ENCODE assay signal across 8 mouse cellular contexts in genomic region chr2:62646014-62646645, GRCm38 (mm10). TPM values are rescaled to one million over a fixed set of nuclear protein-coding genes. Genes with fewer than 3 reads are reported as not detected.
DNase-seq lines count a peak whose midpoint lies in the region; ATAC-seq and TF ChIP-seq lines count a peak whose summit lies in the region.

TSS of gene Ifih1 (minus strand) at chr2:62646255.

- peak within 1 kb of the TSS; percentile 82 for H3K9ac ChIP-seq in heart, adult 2 months (ENCODE audit: low read depth, low read length)
- peak within 1 kb of the TSS; percentile 54 for H3K9ac ChIP-seq in lung, embryonic 14.5 days
- H3K9ac ChIP-seq in neural tube, embryonic 15.5 days (replicated peaks), result peak within 1 kb of the TSS; percentile 48

- peak within 1 kb of the TSS; percentile 71 for H3K4me2 ChIP-seq in lung, embryonic 14.5 days
- H3K4me2 ChIP-seq in neural tube, embryonic 15.5 days, result peak within 1 kb of the TSS; percentile 84

- H3K4me3 ChIP-seq in heart, adult 2 months, result peak within 1 kb of the TSS; percentile 74
- peak within 1 kb of the TSS; percentile 55 for H3K4me3 ChIP-seq in lung, embryonic 14.5 days (ENCODE audit: low read depth, low read length)
- H3K4me3 ChIP-seq in neural tube, embryonic 15.5 days (replicated peaks), result peak within 1 kb of the TSS; percentile 48

- peaks cover 1% of the 10 kb centered on the region; the same call in 1 of the 2 replicates for H3K79me2 ChIP-seq in heart, adult 2 months (replicated peaks; ENCODE audit: control insufficient read depth, insufficient read depth, low read length)

- peaks cover 5% of the 10 kb centered on the region for H3K4me1 ChIP-seq in heart, adult 2 months (ENCODE audit: control insufficient read depth, insufficient read depth, low read length)
- 0 out of 2 replicates have a peak, but pooled peaks cover 3% of the 10 kb centered on the region for H3K4me1 ChIP-seq in lung, embryonic 14.5 days (ENCODE audit: insufficient read depth)
- H3K4me1 ChIP-seq in neural tube, embryonic 15.5 days, result peaks cover 19% of the 10 kb centered on the region

- 0 out of 2 replicates have a peak, but pooled peaks have one; percentile 14 for TF ChIP-seq EP300 in heart, adult 2 months (IDR thresholded peaks at IDR 0.05; ENCODE audit: insufficient read depth, low read depth, low read length)

- no peaks in the 10 kb centered on the region for H3K9me3 ChIP-seq in lung, embryonic 14.5 days (ENCODE audit: low read depth, low read length)
- H3K9me3 ChIP-seq in neural tube, embryonic 15.5 days (replicated peaks), result no peaks in the 10 kb centered on the region

- DNase-seq in layer of hippocampus, adult 9-11 months, result peak; percentile 24
- no peak for DNase-seq in layer of hippocampus, adult 18-20 months (ENCODE audit: low spot score in 2 of 2)
- DNase-seq in embryo, embryonic 11 days, result peak; percentile 82
- DNase-seq in heart, adult 2 months, result peak; percentile 76 to 81
- peak; percentile 77 for DNase-seq in kidney, adult 18-20 months
- peak; percentile 76 for DNase-seq in lung, embryonic 14.5 days
- DNase-seq in thymus, postnatal 14 days, result peak; percentile 79

- H3K27me3 ChIP-seq in heart, adult 2 months (ENCODE audit: control insufficient read depth, insufficient read depth, low read length), result no peaks in the 10 kb centered on the region
- no peaks in the 10 kb centered on the region for H3K27me3 ChIP-seq in lung, embryonic 14.5 days (ENCODE audit: insufficient read depth, low read length)
- 0 out of 2 replicates have a peak, but pooled peaks cover 7% of the 10 kb centered on the region for H3K27me3 ChIP-seq in neural tube, embryonic 15.5 days (replicated peaks)

- peak; percentile 90 for ATAC-seq in lung, embryonic 14.5 days (ENCODE audit: insufficient read depth)
- peak; percentile 85 for ATAC-seq in neural tube, embryonic 15.5 days (ENCODE audit: low FRiP score)

- peak; percentile 78 for TF ChIP-seq POLR2A in heart, adult 2 months (IDR thresholded peaks at IDR 0.05; ENCODE audit: insufficient read depth, low read depth, low read length)

- WGBS in heart, adult 2 months, result under 1% methylated on average over 30 of the region's 30 CpGs
- WGBS in lung, embryonic 14.5 days, result under 1% methylated on average over 30 of the region's 30 CpGs
- WGBS in neural tube, embryonic 15.5 days, result under 1% methylated on average over 30 of the region's 30 CpGs

- intact Hi-C loops in heart, adult 2 months (cut with DNase I), result no loop called here

- H3K36me3 ChIP-seq in heart, adult 2 months (ENCODE audit: control insufficient read depth, insufficient read depth, low read length), result peaks cover 7% of the 10 kb centered on the region
- no peaks in the 10 kb centered on the region for H3K36me3 ChIP-seq in lung, embryonic 14.5 days (ENCODE audit: insufficient read depth)
- H3K36me3 ChIP-seq in neural tube, embryonic 15.5 days, result no peaks in the 10 kb centered on the region

- peak; percentile 69 for TF ChIP-seq CTCF in heart, adult 2 months (IDR thresholded peaks at IDR 0.05)
- peak; percentile 66 for TF ChIP-seq CTCF in lung, embryonic 14.5 days (IDR thresholded peaks at IDR 0.05; ENCODE audit: low read depth)

- H3K27ac ChIP-seq in heart, adult 2 months, result peak within 1 kb of the TSS; percentile 92
- peak within 1 kb of the TSS; percentile 42; the same call in 1 of the 2 replicates for H3K27ac ChIP-seq in lung, embryonic 14.5 days (ENCODE audit: low read depth)
- H3K27ac ChIP-seq in neural tube, embryonic 15.5 days (replicated peaks), result peak within 1 kb of the TSS; percentile 45

RNA-seq across cellular contexts. Expression of gene Ifih1, which starts in this region (rescaled TPM):
- 1 to 10 TPM; 2.4 to 2.9 TPM for total RNA-seq in layer of hippocampus, adult 18-20 months (2021)
- 1 to 10 TPM; 5.8 to 8.0 TPM for total RNA-seq in heart, adult 2 months (2021)
- 2.5 and 2.9 TPM in 2 replicates for polyA plus RNA-seq in heart, adult 2 months (2012; rRNA removed)
- 1.5 TPM in 2 replicates for polyA plus RNA-seq in lung, embryonic 14.5 days (2014; fragmentation: Nextera tagmentation; extraction: Ambion mirVana)
- 0.87 and 3.2 TPM in 2 replicates for polyA plus RNA-seq in neural tube, embryonic 15.5 days (2015; fragmentation: Nextera tagmentation; extraction: Ambion mirVana)

Comparison
In these comparisons a context has a peak if more than half of its experiments do, and no peak if none do; other contexts are left out.
1. DNase-seq: peak in layer of hippocampus, adult 9-11 months (single experiment), embryo, embryonic 11 days (single experiment), heart, adult 2 months (2 of 2), kidney, adult 18-20 months (single experiment), lung, embryonic 14.5 days (single experiment) and thymus, postnatal 14 days (single experiment); none in layer of hippocampus, adult 18-20 months (0 of 2).
2. H3K27ac ChIP-seq: peak in every context shown above with its lines; median percentile 92 in heart, adult 2 months; 45 in neural tube, embryonic 15.5 days; 42 in lung, embryonic 14.5 days.
3. Peak in every context shown above with its lines, with median percentiles within 50 percentile points of each other: H3K4me3 ChIP-seq and H3K9ac ChIP-seq.